Mouse (Mus musculus) olfactory bulb, adult 2 months (tissue): ENCODE data around the gene Lrrc27.

Experiments used
- CTCF ChIP-seq: fragments of 200-500 bp; IDR thresholded peaks from 2 replicates; pipeline ENCODE4 v1.5.1; 2012; ENCODE audit warnings: low read depth, mild to moderate bottlenecking, low read length, moderate library complexity; ENCODE audit not compliant: insufficient read depth
- POLR2A ChIP-seq: fragments of 200-500 bp; IDR thresholded peaks from 2 replicates; pipeline ENCODE4 v1.6.1; 2012; ENCODE audit warnings: mild to moderate bottlenecking, low read depth, low read length, moderate library complexity; ENCODE audit not compliant: insufficient read depth

- TF ChIP-seq POLR2A (no peak), CTCF (no peak)
These were observed 36.8 kb downstream of the Lrrc27 start for GRCm38 (mm10) chr7:139249406-139250210.
